Mouse (Mus musculus) G1E (cell line): ENCODE measurements around the gene Nod2. TPM values are rescaled to one million over a fixed set of nuclear protein-coding genes. Genes with fewer than 3 reads are reported as not detected.
"Not testable (repeated sequence)": the region's sequence is repeated elsewhere in the genome, so short reads cannot be mapped to it uniquely, and the experiment has no call there.

ENCODE experiments used
- ATAC-seq: 2 replicates; pipeline ENCODE4 v1.8.0; 2016; ENCODE audit warnings: mild to moderate bottlenecking; ENCODE audit not compliant: insufficient number of reproducible peaks, poor library complexity, low FRiP score, severe bottlenecking; ENCODE audit errors: extremely low read depth
- DNase-seq: peaks from one replicate; pipeline ENCODE4 v3.0.0; 2012; ENCODE audit warnings: low spot score
- H3K27me3 ChIP-seq: 2 replicates; pipeline ENCODE4 v1.6.1; 2012; ENCODE audit warnings: mild to moderate bottlenecking, low read length, inconsistent platforms; ENCODE audit not compliant: insufficient read depth
- H3K36me3 ChIP-seq: replicated peaks from 2 replicates; pipeline ENCODE3; 2012; ENCODE audit warnings: mild to moderate bottlenecking, inconsistent platforms
- H3K4me1 ChIP-seq: 2 replicates; pipeline ENCODE4 v1.6.1; 2012; ENCODE audit warnings: low read depth, low read length, inconsistent platforms, mixed read lengths; ENCODE audit not compliant: insufficient read depth
- H3K4me3 ChIP-seq: 2 replicates; pipeline ENCODE4 v1.5.1; 2012; ENCODE audit warnings: low read depth, mild to moderate bottlenecking, inconsistent platforms, low read length, moderate library complexity, mixed read lengths
- H3K9me3 ChIP-seq: replicated peaks from 2 replicates; pipeline ENCODE4 v1.6.1; 2012; ENCODE audit warnings: inconsistent platforms
- CTCF ChIP-seq: IDR thresholded peaks from 2 replicates; pipeline ENCODE4 v1.5.1; 2012; ENCODE audit warnings: low read depth, low read length, inconsistent platforms, mixed read lengths
- GATA1 ChIP-seq: IDR thresholded peaks from 2 replicates; pipeline ENCODE4 v1.6.1; 2012; ENCODE audit warnings: borderline replicate concordance, low read length, inconsistent platforms, mixed read lengths
- GATA2 ChIP-seq: IDR thresholded peaks from 2 replicates; pipeline ENCODE4 v1.6.1; 2012; ENCODE audit warnings: low read depth, low read length, inconsistent platforms, borderline replicate concordance
- POLR2AphosphoS5 ChIP-seq: IDR thresholded peaks from 2 replicates; pipeline ENCODE4 v1.6.1; 2012; ENCODE audit warnings: low read depth, low read length, inconsistent platforms; ENCODE audit not compliant: insufficient replicate concordance
- TAL1 ChIP-seq: conservative IDR thresholded peaks from 2 replicates; pipeline ENCODE4 v1.6.1; 2012; ENCODE audit warnings: low read depth, low read length, inconsistent platforms, mixed read lengths
- polyA plus RNA-seq: library from polyadenylated mRNA; stranded (reverse); fragments of >175 nt; gene quantifications from 2 replicates; pipeline ENCODE4 v1.2.3, GENCODE M21; 2012
- total RNA-seq, 2 experiments: library from RNA; stranded (forward) in 1 of 2; stranded (reverse) in 1 of 2; fragments of 200-1000 nt in 1 of 2; fragments of >200 nt in 1 of 2; fragmentation: Nextera tagmentation in 1 of 2; gene quantifications; 2 replicates each; pipeline ENCODE4 v1.2.3; 2014 to 2017

Nod2 gene
- total and polyA plus RNA-seq, 3 experiments: 0.07 to 1.1 (median 0.22) TPM

DNA sequence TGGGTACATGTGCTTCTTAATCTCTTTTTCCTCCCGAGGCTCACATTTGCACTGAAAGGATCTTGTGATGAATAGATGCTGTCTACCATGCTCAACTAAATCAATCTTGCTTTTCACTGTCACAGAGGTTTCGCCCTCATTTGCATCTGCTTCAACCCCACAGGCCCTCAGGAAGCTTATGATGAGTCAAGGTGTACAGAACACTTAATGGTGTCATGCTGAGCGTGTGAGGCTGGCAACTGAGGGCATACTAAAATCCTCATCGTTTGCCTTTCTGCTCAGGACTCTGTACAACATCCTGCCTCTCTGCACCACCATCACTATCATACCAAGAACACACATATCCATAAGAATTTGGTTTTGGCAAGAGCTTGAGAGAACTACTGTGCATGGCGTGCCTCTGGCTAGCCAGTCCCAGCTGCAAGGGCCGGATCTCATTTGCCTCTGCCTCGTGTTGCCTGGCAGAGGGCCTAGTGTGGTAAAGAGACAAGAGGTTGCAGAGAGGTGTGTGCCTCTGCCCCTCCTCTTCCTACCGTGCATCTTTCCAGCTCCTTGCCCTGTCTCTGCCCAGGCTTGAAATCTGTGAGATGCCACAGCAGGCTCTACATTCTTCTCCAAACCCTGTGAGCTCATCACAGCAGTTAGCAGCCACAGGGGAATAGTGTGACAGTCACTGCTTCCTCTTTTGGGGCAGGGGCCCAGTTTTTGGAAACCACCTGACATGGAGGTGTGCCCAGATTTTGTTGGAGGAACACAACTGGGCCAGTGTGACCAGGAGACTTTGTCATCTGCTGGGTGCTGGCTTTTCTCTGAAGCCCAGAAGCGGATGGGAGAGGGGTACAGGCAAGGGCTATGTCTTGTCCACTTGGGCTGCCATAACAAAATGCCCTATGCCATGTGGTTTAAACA lies 9.8 kb upstream of the Nod2 start:
- H3K9me3 ChIP-seq: no peaks in the 10 kb centered on the region
- TF ChIP-seq CTCF (no peak), TAL1 (no peak), POLR2AphosphoS5 (no peak), GATA2 (no peak)
- peaks cover 34% of the 10 kb centered on the region for H3K4me1 ChIP-seq
- no peak for ATAC-seq
- no peak overlapping the region for H3K4me3 ChIP-seq
- no peak for DNase-seq
- 0 out of 2 replicates have a peak, but pooled peaks cover 6% of the 10 kb centered on the region for H3K27me3 ChIP-seq
- peaks cover 6% of the 10 kb centered on the region for H3K36me3 ChIP-seq

DNA sequence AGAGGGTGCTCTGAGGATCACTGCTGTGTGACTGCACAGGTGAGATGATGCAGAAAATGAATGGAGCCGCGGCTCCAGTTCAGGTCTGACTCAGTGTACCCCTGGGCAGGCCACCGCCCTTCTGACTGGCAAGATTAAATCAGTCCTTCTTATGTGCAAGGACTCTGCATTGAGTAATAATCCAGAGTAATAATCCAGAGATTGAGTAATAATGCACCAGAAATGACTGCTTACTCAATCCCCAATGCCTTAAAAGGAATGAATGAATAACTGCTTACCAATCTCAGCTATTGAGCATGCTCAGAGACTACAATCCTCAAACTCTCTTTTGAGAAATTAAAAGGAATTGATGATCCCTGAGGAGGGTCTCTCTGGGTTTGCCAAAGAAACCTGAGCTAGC lies 8.2 kb upstream of the Nod2 start:
- Histone ChIP-seq H3K4me1 (peaks cover 20% of the 10 kb centered on the region), H3K27me3 (0 out of 2 replicates have a peak, but pooled peaks cover 6% of the 10 kb centered on the region), H3K9me3 (no peaks in the 10 kb centered on the region), H3K36me3 (no peaks in the 10 kb centered on the region), H3K4me3 (no peak overlapping the region)
- no peak for DNase-seq
- TF ChIP-seq TAL1 (no peak), GATA1 (no peak), POLR2AphosphoS5 (no peak), GATA2 (no peak), CTCF (no peak)
- no peak for ATAC-seq

DNA sequence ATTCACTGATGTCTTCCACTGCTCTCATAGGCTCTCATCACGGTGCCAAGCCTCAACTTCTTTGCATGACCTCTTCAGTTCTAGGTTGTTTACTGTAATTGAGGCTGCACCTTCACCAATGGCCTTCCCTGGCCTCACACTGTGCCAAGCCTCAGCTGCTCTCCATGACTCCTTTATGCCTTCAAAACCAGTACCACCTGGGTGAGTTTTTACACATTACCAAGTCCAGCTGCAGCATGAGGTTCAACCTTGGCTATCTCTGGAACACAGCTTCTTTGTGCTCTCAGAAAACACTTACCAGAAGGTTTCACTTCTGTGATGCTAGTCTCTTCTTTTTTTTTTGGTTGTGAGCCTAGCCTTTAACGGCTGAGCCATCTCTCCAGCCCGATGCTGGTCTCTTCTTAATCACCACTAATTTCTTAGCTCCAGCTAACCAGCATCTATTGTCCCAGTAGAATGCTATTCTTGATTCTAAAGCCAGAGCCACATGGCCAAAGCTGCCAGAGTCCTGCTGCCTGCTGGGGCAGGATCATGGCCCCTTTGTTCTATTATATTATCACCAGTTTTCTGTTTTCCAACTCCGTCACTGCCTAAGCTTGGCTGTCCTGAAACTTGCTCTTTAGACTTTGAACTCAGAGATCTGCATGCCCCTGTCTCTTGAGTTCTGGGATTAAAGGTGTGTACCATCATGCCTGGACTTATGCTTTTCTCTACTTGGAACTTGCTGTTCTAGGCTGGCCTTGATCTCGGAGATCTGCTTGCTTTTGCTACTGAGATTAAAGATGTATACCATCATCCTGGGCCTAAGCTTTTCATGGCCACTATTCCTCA lies 4.2 kb upstream of the Nod2 start:
- peaks cover 9% of the 10 kb centered on the region; the same call in 1 of the 2 replicates for H3K27me3 ChIP-seq
- no peaks in the 10 kb centered on the region for H3K36me3 ChIP-seq
- H3K9me3 ChIP-seq: no peaks in the 10 kb centered on the region
- H3K4me3 ChIP-seq: no peak overlapping the region
- TF ChIP-seq GATA1: no peak
- TF ChIP-seq TAL1: no peak
- TF ChIP-seq CTCF: no peak
- TF ChIP-seq GATA2: no peak
- TF ChIP-seq POLR2AphosphoS5: no peak
- no peak for DNase-seq
- peaks cover 20% of the 10 kb centered on the region for H3K4me1 ChIP-seq
- ATAC-seq: no peak

DNA sequence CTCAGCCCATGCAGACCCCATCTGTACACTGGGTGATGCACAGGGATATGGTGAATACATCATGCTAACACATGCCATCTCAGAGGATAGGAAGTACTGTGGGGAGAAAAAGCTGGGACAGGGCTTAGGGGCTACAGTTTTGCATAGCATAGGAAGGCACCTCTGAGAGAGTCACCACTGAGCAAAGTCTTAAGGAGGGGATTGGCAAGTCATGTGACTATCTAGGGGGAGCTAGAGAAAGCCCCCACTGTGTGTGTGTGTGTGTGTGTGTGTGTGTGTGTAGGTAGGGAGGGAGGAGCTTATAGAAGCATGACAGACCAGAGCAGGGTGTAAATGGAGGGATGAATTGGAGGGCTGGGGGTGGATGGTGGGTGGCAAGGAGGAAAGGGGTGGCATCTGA lies 1.2 kb downstream of the Nod2 start:
- Histone ChIP-seq H3K4me1 (peaks cover 28% of the 10 kb centered on the region), H3K27me3 (peaks cover 9% of the 10 kb centered on the region; the same call in 1 of the 2 replicates), H3K36me3 (no peaks in the 10 kb centered on the region), H3K4me3 (no peak overlapping the region), H3K9me3 (no peaks in the 10 kb centered on the region)
- TF ChIP-seq CTCF (no peak), GATA2 (no peak), GATA1 (no peak), POLR2AphosphoS5 (no peak), TAL1 (no peak)
- no peak for DNase-seq
- ATAC-seq: no peak

DNA sequence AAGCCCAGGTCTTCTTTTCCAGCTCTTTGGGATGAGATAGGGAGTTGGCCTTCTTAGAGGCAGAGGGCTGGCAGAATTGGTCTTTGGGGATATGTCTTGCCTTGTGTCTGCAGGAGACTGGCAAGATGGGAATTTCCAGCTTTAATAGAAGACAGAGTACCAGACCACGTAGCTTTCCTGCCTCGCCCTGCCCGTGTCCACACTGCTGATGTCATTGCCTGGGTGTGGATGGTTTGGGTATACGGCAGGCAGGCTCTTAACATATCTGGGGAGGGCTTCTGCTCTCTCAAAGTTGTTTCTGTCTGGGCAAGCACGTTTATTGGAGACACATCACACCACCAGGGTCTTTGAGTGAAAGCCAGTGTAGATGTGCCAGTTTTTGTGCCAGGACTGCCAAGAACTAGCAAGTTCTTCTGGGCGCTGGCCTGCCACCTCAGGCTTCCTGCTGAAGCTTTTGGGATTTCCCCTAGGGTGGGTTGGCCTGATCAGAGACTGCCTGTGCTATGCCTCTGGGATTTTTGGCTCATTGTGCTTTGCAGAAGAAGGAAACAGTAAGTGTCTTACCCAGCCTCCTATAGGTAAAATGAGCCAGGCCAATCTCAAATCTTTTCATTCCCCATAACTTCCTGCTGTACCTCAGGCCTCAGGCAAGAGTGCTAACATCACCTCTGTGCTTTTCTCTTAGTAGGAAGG lies 3.0 kb downstream of the Nod2 start:
- no peak for ATAC-seq
- no peaks in the 10 kb centered on the region for H3K36me3 ChIP-seq
- no peak for DNase-seq
- H3K27me3 ChIP-seq: peaks cover 10% of the 10 kb centered on the region; the same call in 1 of the 2 replicates
- H3K9me3 ChIP-seq: no peaks in the 10 kb centered on the region
- no peak overlapping the region for H3K4me3 ChIP-seq
- H3K4me1 ChIP-seq: peaks cover 31% of the 10 kb centered on the region
- TF ChIP-seq TAL1: no peak
- no peak for TF ChIP-seq POLR2AphosphoS5
- no peak for TF ChIP-seq GATA1
- TF ChIP-seq CTCF: no peak
- no peak for TF ChIP-seq GATA2

DNA sequence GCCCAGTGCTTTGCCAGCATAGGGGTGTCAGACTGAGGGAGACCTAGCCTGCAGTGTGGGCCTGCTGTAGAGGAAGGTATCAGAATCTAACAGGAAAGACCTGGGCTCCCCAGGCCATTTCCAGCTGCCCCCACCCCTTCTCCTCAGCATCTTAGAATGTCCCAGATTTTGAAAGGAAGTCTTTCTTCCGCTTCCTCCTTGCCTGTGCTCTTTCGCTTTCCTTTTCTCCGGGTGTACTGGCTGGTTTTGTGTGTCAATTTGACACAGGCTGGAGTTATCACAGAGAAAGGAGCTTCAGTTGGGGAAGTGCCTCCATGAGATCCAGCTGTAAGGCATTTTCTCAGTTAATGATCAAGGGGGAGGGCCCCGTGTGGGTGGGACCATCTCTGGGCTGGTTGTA lies 4.0 kb downstream of the Nod2 start:
- not testable (repeated sequence) for ATAC-seq, H3K9me3 ChIP-seq, H3K4me3 ChIP-seq, DNase-seq, H3K36me3 ChIP-seq
- H3K4me1 ChIP-seq: peaks cover 26% of the 10 kb centered on the region
- peaks cover 10% of the 10 kb centered on the region; the same call in 1 of the 2 replicates for H3K27me3 ChIP-seq
